Mouse (Mus musculus): ENCODE measurements around the gene Churc1.

Gene Churc1

GRCm38 (mm10) chr12:76795350-76795749 lies 30.0 kb downstream of the Churc1 start, which contains the start of gene Gpx2:
Gene Gpx2 (minus strand): TSS chr12:76795554.
- no peak for DNase-seq (ENCODE audit: low spot score in 2 of 2)

- no peak for DNase-seq (ENCODE audit: low spot score in 2 of 2)
Observed at GRCm38 (mm10) chr12:76796938-76797539, 31.7 kb downstream of the Churc1 start.

GRCm38 (mm10) chr12:76798008-76798720 lies 32.8 kb downstream of the Churc1 start:
- DNase-seq (ENCODE audit: low spot score in 2 of 2): no peak

- DNase-seq (ENCODE audit: low spot score in 2 of 2): no peak
Observed at GRCm38 (mm10) chr12:76803028-76803427, 37.7 kb downstream of the Churc1 start.

GRCm38 (mm10) chr12:76803700-76804252 lies 38.4 kb downstream of the Churc1 start:
- DNase-seq (ENCODE audit: low spot score in 2 of 2): no peak

- DNase-seq (ENCODE audit: low spot score in 2 of 2): no peak
Observed at GRCm38 (mm10) chr12:76805056-76805811, 39.9 kb downstream of the Churc1 start.

GRCm38 (mm10) chr12:76807796-76808195 lies 42.5 kb downstream of the Churc1 start:
- no peak for DNase-seq (ENCODE audit: low spot score in 2 of 2)

GRCm38 (mm10) chr12:76810491-76810890 lies 45.2 kb downstream of the Churc1 start:
- DNase-seq (ENCODE audit: low spot score in 2 of 2): no peak

- no peak for DNase-seq (ENCODE audit: low spot score in 2 of 2)
Observed at GRCm38 (mm10) chr12:76811006-76811405, 45.7 kb downstream of the Churc1 start.

GRCm38 (mm10) chr12:76813543-76813942 lies 48.2 kb downstream of the Churc1 start:
- no peak for DNase-seq (ENCODE audit: low spot score in 2 of 2)

- DNase-seq (ENCODE audit: low spot score in 2 of 2): no peak
Observed at GRCm38 (mm10) chr12:76814120-76814519, 48.8 kb downstream of the Churc1 start.

GRCm38 (mm10) chr12:76816720-76817119 lies 51.4 kb downstream of the Churc1 start:
- no peak for DNase-seq (ENCODE audit: low spot score in 2 of 2)

GRCm38 (mm10) chr12:76817176-76817575 lies 51.8 kb downstream of the Churc1 start:
- DNase-seq (ENCODE audit: low spot score in 2 of 2): no peak

- DNase-seq (ENCODE audit: low spot score in 2 of 2): peak; percentile 59 to 73
Observed at GRCm38 (mm10) chr12:76818120-76818519, 52.8 kb downstream of the Churc1 start.

- DNase-seq (ENCODE audit: low spot score in 2 of 2): no peak
Observed at GRCm38 (mm10) chr12:76818908-76819307, 53.6 kb downstream of the Churc1 start.

- no peak for DNase-seq (ENCODE audit: low spot score in 2 of 2)
Observed at GRCm38 (mm10) chr12:76819816-76820215, 54.5 kb downstream of the Churc1 start.

GRCm38 (mm10) chr12:76820615-76821014 lies 55.3 kb downstream of the Churc1 start:
- no peak for DNase-seq (ENCODE audit: low spot score in 2 of 2)

- DNase-seq (ENCODE audit: low spot score in 2 of 2): peak; percentile 25 to 43
Observed at GRCm38 (mm10) chr12:76822002-76822650, 56.8 kb downstream of the Churc1 start.

GRCm38 (mm10) chr12:76822651-76823041 lies 57.3 kb downstream of the Churc1 start, which contains the start of gene Rab15:
Gene Rab15 (minus strand): TSS chr12:76822908.
- DNase-seq (ENCODE audit: low spot score in 2 of 2): no peak

- no peak for DNase-seq (ENCODE audit: low spot score in 2 of 2)
Observed at GRCm38 (mm10) chr12:76825283-76825682, 59.9 kb downstream of the Churc1 start.

GRCm38 (mm10) chr12:76832704-76833103 lies 67.4 kb downstream of the Churc1 start:
- DNase-seq (ENCODE audit: low spot score in 2 of 2): no peak

All from urinary bladder, postnatal 36 days (tissue).